Mouse (Mus musculus) MEL (cell line): ENCODE measurements around the gene Crebbp.

Experiments
- CTCF ChIP-seq, 3 experiments: IDR thresholded peaks in 2 of 3; conservative IDR thresholded peaks in 1 of 3; 2 replicates each; pipeline ENCODE4 v1.5.1; 2011 to 2012; ENCODE audit warnings: low read length in 3 of 3, low read depth in 2 of 3, mild to moderate bottlenecking in 2 of 3, improper control_type of control experiment in 1 of 3, inconsistent platforms in 1 of 3, mixed read lengths in 1 of 3, moderate library complexity in 1 of 3; ENCODE audit not compliant: control insufficient read depth in 1 of 3, insufficient read depth in 1 of 3, poor library complexity in 1 of 3, severe bottlenecking in 1 of 3
- E2F4 ChIP-seq: IDR thresholded peaks from 2 replicates; pipeline ENCODE4 v1.6.1; 2011; ENCODE audit warnings: low read depth, low read length, improper control_type of control experiment, borderline replicate concordance
- GABPA ChIP-seq: IDR thresholded peaks from 2 replicates; pipeline ENCODE4 v1.6.1; 2012; ENCODE audit warnings: low read depth, mild to moderate bottlenecking, inconsistent platforms, low read length, improper control_type of control experiment, moderate library complexity
- HCFC1 ChIP-seq: IDR thresholded peaks from 2 replicates; pipeline ENCODE4 v1.6.1; 2012; ENCODE audit warnings: low read depth, mild to moderate bottlenecking, inconsistent platforms, low read length, improper control_type of control experiment, moderate library complexity
- NRF1 ChIP-seq: IDR thresholded peaks from 2 replicates; pipeline ENCODE4 v1.6.1; 2014; ENCODE audit warnings: low read depth, mild to moderate bottlenecking, inconsistent platforms, low read length, improper control_type of control experiment, moderate library complexity; ENCODE audit not compliant: poor library complexity, insufficient read depth, severe bottlenecking

DNA sequence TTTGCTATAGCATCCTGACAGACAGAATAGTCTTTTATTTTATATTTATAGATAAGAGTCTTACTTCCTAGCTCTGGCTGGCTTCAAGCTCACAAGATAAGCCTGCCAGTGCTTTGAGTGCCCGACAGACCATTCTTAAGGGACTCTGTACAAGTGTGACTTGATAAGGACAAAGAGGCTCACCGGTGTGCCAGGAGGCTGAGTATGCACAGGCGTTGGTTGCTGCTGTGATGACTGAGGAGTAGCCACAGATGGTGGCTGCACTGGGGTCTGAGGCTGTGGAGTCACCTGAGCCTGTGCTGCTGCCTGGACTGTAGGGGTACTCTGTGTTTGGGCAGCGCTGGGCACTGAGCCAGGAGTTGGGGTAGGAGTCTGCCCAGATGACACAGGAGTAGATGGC lies 96.7 kb downstream of the Crebbp start:
- TF ChIP-seq NRF1 (no peak), E2F4 (no peak), HCFC1 (no peak), GABPA (no peak), CTCF (IDR thresholded peaks at IDR 0.05 in 2 of 3, conservative IDR thresholded peaks at IDR 0.05 in 1 of 3; ENCODE audit: control insufficient read depth in 1 of 3, insufficient read depth in 1 of 3, low read depth in 2 of 3, low read length in 3 of 3, poor library complexity in 1 of 3, severe bottlenecking in 1 of 3) (no peak)
